Mouse (Mus musculus) liver, postnatal 0 days (tissue): ENCODE results near the gene Dhx16. TPM values are rescaled to one million over a fixed set of nuclear protein-coding genes. Genes with fewer than 3 reads are reported as not detected.

ENCODE experiments used
- ATAC-seq: fragments of 200-750 bp; cut with Nextera tagmentation; 2 replicates; pipeline ENCODE4 v1.8.0; 2017; ENCODE audit warnings: mild to moderate bottlenecking, moderate library complexity
- DNase-seq: peaks from one replicate; pipeline ENCODE4 v3.0.0-alpha.2; 2016
- H3K27ac ChIP-seq: fragments of 300-500 bp; sonication (generic); 2 replicates; pipeline ENCODE4 v1.5.1; 2014; ENCODE audit warnings: antibody characterized with exemption, moderate library complexity, mild to moderate bottlenecking, low read depth
- H3K27me3 ChIP-seq: fragments of 300-500 bp; sonication (generic); 2 replicates; pipeline ENCODE4 v1.6.1; 2014; ENCODE audit warnings: low read length, control low read depth, mixed read lengths; ENCODE audit not compliant: insufficient read depth
- H3K36me3 ChIP-seq: fragments of 300-500 bp; sonication (generic); replicated peaks from 2 replicates; pipeline ENCODE4 v1.6.1; 2014; ENCODE audit warnings: mild to moderate bottlenecking, control low read depth, low read length, moderate library complexity, mixed read lengths; ENCODE audit not compliant: insufficient read depth
- H3K4me1 ChIP-seq: fragments of 300-500 bp; sonication (generic); 2 replicates; pipeline ENCODE4 v1.6.1; 2014; ENCODE audit warnings: antibody characterized with exemption, mild to moderate bottlenecking, control low read depth; ENCODE audit not compliant: insufficient read depth
- H3K4me2 ChIP-seq: fragments of 300-500 bp; sonication (generic); 2 replicates; pipeline ENCODE4 v1.6.1; 2014; ENCODE audit warnings: low read depth, mild to moderate bottlenecking, low read length, moderate library complexity, mixed read lengths
- H3K4me3 ChIP-seq: fragments of 300-500 bp; sonication (generic); 2 replicates; pipeline ENCODE4 v1.5.1; 2014; ENCODE audit warnings: low read depth, low read length
- H3K9ac ChIP-seq: fragments of 300-500 bp; sonication (generic); replicated peaks from 2 replicates; pipeline ENCODE4 v1.6.1; 2014; ENCODE audit warnings: mild to moderate bottlenecking, moderate library complexity
- H3K9me3 ChIP-seq: fragments of 300-500 bp; sonication (generic); 2 replicates; pipeline ENCODE4 v1.6.1; 2016; ENCODE audit warnings: mild to moderate bottlenecking, control low read depth, low read length, mixed read lengths
- CTCF ChIP-seq: sonication (generic); IDR thresholded peaks from 2 replicates; pipeline ENCODE4 v1.5.1; 2016; ENCODE audit warnings: antibody characterized with exemption, low read depth
- EP300 ChIP-seq: IDR thresholded peaks from 2 replicates; pipeline ENCODE4 v1.6.1; 2016; ENCODE audit warnings: antibody characterized with exemption, low read depth, mild to moderate bottlenecking
- WGBS: fragments of 180-500 bp; shearing (Covaris S2); extraction: QIAGEN DNeasy Blood & Tissue Kit; methylation state at CpG from one replicate; pipeline ENCODE4 v1.1.7; 2014; ENCODE audit not compliant: insufficient replicate concordance; 5-methylcytosine and 5-hydroxymethylcytosine counted together
- polyA plus RNA-seq: library from polyadenylated mRNA; unstranded; fragments of >200 nt; fragmentation: Nextera tagmentation; extraction: Ambion mirVana; gene quantifications from 2 replicates; pipeline ENCODE4 v1.2.1, GENCODE M21; 2015

The Dhx16 gene
- polyA plus RNA-seq, 1 experiment from 2014 or later, result 15.6 TPM

- no peak for TF ChIP-seq CTCF
- no peak for TF ChIP-seq EP300
- Histone ChIP-seq H3K4me3 (peak overlapping the region; percentile 63), H3K36me3 (peaks cover 36% of the 10 kb centered on the region), H3K4me1 (peaks cover 16% of the 10 kb centered on the region), H3K9me3 (no peaks in the 10 kb centered on the region), H3K9ac (peak overlapping the region; percentile 94), H3K27me3 (no peaks in the 10 kb centered on the region), H3K27ac (peak overlapping the region; percentile 95), H3K4me2 (peak overlapping the region; percentile 81)
- peak; percentile 8 for ATAC-seq
- peak; percentile 37 for DNase-seq
- 2% methylated on average over 28 of the region's 28 CpGs for WGBS
These were observed 36.1 kb downstream of the Dhx16 start for GRCm38 (mm10) chr17:35915538-35916296.

GRCm38 (mm10) chr17:35916297-35917142 lies 36.9 kb downstream of the Dhx16 start, which contains the start of the genes Mrps18b and Ppp1r10:
Mrps18b (minus strand) TSS chr17:35916389.
Ppp1r10 (plus strand) TSS chr17:35916434.
- Histone ChIP-seq H3K4me2 (peak within 1 kb of the TSS; percentile 81), H3K36me3 (peaks cover 32% of the 10 kb centered on the region), H3K4me1 (peaks cover 24% of the 10 kb centered on the region), H3K27me3 (no peaks in the 10 kb centered on the region), H3K27ac (peak within 1 kb of the TSS; percentile 100), H3K9me3 (no peaks in the 10 kb centered on the region), H3K9ac (peak within 1 kb of the TSS; percentile 94), H3K4me3 (peak within 1 kb of the TSS; percentile 63)
- TF ChIP-seq EP300 (peak; percentile 84), CTCF (peak; percentile 82)
- under 1% methylated on average over 83 of the region's 83 CpGs for WGBS
- DNase-seq, result peak; percentile 99
- ATAC-seq, result peak; percentile 89

- WGBS, result under 1% methylated on average over 8 of the region's 8 CpGs
- peak overlapping the region; percentile 63 for H3K4me3 ChIP-seq
- no peak for TF ChIP-seq CTCF
- TF ChIP-seq EP300, result no peak
- peaks cover 30% of the 10 kb centered on the region for H3K36me3 ChIP-seq
- H3K27ac ChIP-seq, result peak overlapping the region; percentile 100
- H3K4me1 ChIP-seq, result peaks cover 30% of the 10 kb centered on the region
- DNase-seq (no peak), ATAC-seq (no peak)
- H3K27me3 ChIP-seq, result no peaks in the 10 kb centered on the region
- no peaks in the 10 kb centered on the region for H3K9me3 ChIP-seq
- H3K4me2 ChIP-seq, result peak overlapping the region; percentile 76
- peak overlapping the region; percentile 94 for H3K9ac ChIP-seq
These were observed 37.5 kb downstream of the Dhx16 start for GRCm38 (mm10) chr17:35917143-35917462.

GRCm38 (mm10) chr17:35917463-35918251 lies 38.0 kb downstream of the Dhx16 start:
- Histone ChIP-seq H3K27ac (peak overlapping the region; percentile 100), H3K27me3 (no peaks in the 10 kb centered on the region), H3K36me3 (peaks cover 28% of the 10 kb centered on the region), H3K9me3 (no peaks in the 10 kb centered on the region), H3K4me1 (peaks cover 35% of the 10 kb centered on the region), H3K4me2 (peak overlapping the region; percentile 76), H3K9ac (peak overlapping the region; percentile 94), H3K4me3 (peak overlapping the region; percentile 63)
- no peak for ATAC-seq
- peak; percentile 55 for DNase-seq
- TF ChIP-seq EP300, result no peak
- no peak for TF ChIP-seq CTCF
- WGBS, result under 1% methylated on average over 13 of the region's 13 CpGs

- H3K36me3 ChIP-seq, result peaks cover 26% of the 10 kb centered on the region
These were observed 38.8 kb downstream of the Dhx16 start for GRCm38 (mm10) chr17:35918276-35919059.

More at GRCm38 (mm10) chr17:35918276-35919059, 38.8 kb downstream of the Dhx16 start:
- TF ChIP-seq CTCF, result no peak
- no peak; the same call in 1 of the 2 replicates for TF ChIP-seq EP300
- peak overlapping the region; percentile 76 for H3K4me2 ChIP-seq
- ATAC-seq, result no peak
- peak; percentile 54 for DNase-seq
- H3K4me1 ChIP-seq, result peaks cover 39% of the 10 kb centered on the region
- WGBS, result under 1% methylated on average over 11 of the region's 11 CpGs
- H3K27ac ChIP-seq, result peak overlapping the region; percentile 100
- peak overlapping the region; percentile 63 for H3K4me3 ChIP-seq
- H3K27me3 ChIP-seq, result no peaks in the 10 kb centered on the region
- no peaks in the 10 kb centered on the region for H3K9me3 ChIP-seq
- peak overlapping the region; percentile 94 for H3K9ac ChIP-seq
